Mouse (Mus musculus): ENCODE measurements at regions not wholly inside any gene's neighbourhood (a gene's known extent, or its start where the extent isn't known, plus 50 kb on each side); places are given as distances from the start of the nearest gene placed in this dataset.

DNA sequence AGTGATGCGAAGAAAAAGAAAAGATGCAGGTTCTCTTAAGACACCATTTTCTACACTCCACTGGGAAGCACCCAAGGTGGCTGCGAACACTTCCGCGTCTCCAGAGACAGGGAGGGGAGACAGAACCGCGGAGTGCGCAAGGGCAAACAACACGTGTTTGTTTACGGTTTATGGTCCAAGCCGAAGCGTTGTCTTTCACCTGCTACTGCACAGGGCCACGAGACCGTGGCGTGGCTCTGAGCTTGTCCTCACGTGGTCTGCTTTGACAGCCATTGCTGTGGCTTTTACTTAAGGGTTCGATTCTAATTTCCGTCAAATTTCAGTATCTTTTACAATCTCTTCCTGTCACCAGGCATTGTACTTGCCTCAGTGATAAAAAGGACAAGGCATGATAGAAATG lies 257.2 kb upstream of the Atp5g3 start:
- no peak for TF ChIP-seq CTCF (IDR thresholded peaks at IDR 0.05; ENCODE audit: low read depth)
- Histone ChIP-seq H3K36me3 (ENCODE audit: insufficient read depth, low read length) (no peaks in the 10 kb centered on the region), H3K27ac (no peak overlapping the region), H3K4me1 (ENCODE audit: insufficient read depth, low read length) (no peaks in the 10 kb centered on the region), H3K27me3 (ENCODE audit: insufficient read depth, low read length) (no peaks in the 10 kb centered on the region), H3K9me3 (ENCODE audit: low read length) (no peaks in the 10 kb centered on the region), H3K4me3 (ENCODE audit: low read length) (no peak overlapping the region), H3K9ac (replicated peaks; ENCODE audit: low read length) (no peak overlapping the region), H3K4me2 (ENCODE audit: low read depth, low read length) (no peak overlapping the region)
- DNase-seq (ENCODE audit: low spot score) (no peak), ATAC-seq (no peak)
- 88% methylated on average over 17 of the region's 17 CpGs for WGBS

- no peaks in the 10 kb centered on the region for H3K36me3 ChIP-seq (ENCODE audit: insufficient read depth, low read length)
- H3K4me2 ChIP-seq (ENCODE audit: low read depth, low read length), result no peak overlapping the region
- H3K4me3 ChIP-seq (ENCODE audit: low read length), result no peak overlapping the region
- no peak for TF ChIP-seq CTCF (IDR thresholded peaks at IDR 0.05; ENCODE audit: low read depth)
- no peak overlapping the region for H3K27ac ChIP-seq
- H3K9me3 ChIP-seq (ENCODE audit: low read length), result no peaks in the 10 kb centered on the region
- H3K4me1 ChIP-seq (ENCODE audit: insufficient read depth, low read length), result peaks cover 9% of the 10 kb centered on the region; the same call in 1 of the 2 replicates
- H3K9ac ChIP-seq (replicated peaks; ENCODE audit: low read length), result no peak overlapping the region
- ATAC-seq (no peak), DNase-seq (ENCODE audit: low spot score) (no peak)
- H3K27me3 ChIP-seq (ENCODE audit: insufficient read depth, low read length), result no peaks in the 10 kb centered on the region
- WGBS, result 76% methylated on average over 6 of the region's 6 CpGs
These were observed 242.9 kb upstream of the Atp5g3 start for GRCm38 (mm10) chr2:74154062-74154461.

- H3K4me2 ChIP-seq (ENCODE audit: low read depth, low read length), result peak overlapping the region; percentile 21; the same call in 1 of the 2 replicates
- no peak for TF ChIP-seq CTCF (IDR thresholded peaks at IDR 0.05; ENCODE audit: low read depth)
- ATAC-seq, result no peak
- H3K9ac ChIP-seq (replicated peaks; ENCODE audit: low read length), result no peak overlapping the region
- 38% methylated on average over 5 of the region's 5 CpGs for WGBS
- no peak for DNase-seq (ENCODE audit: low spot score)
- H3K9me3 ChIP-seq (ENCODE audit: low read length), result no peaks in the 10 kb centered on the region
- no peaks in the 10 kb centered on the region for H3K27me3 ChIP-seq (ENCODE audit: insufficient read depth, low read length)
- H3K4me3 ChIP-seq (ENCODE audit: low read length), result no peak overlapping the region
- H3K36me3 ChIP-seq (ENCODE audit: insufficient read depth, low read length), result no peaks in the 10 kb centered on the region
- no peak overlapping the region for H3K27ac ChIP-seq
- peaks cover 9% of the 10 kb centered on the region; the same call in 1 of the 2 replicates for H3K4me1 ChIP-seq (ENCODE audit: insufficient read depth, low read length)
These were observed 242.2 kb upstream of the Atp5g3 start for GRCm38 (mm10) chr2:74153247-74153850.

GRCm38 (mm10) chr2:74152534-74153246 lies 241.6 kb upstream of the Atp5g3 start:
- Histone ChIP-seq H3K27ac (no peak overlapping the region), H3K36me3 (ENCODE audit: insufficient read depth, low read length) (no peaks in the 10 kb centered on the region), H3K4me3 (ENCODE audit: low read length) (no peak overlapping the region), H3K4me1 (ENCODE audit: insufficient read depth, low read length) (peaks cover 9% of the 10 kb centered on the region; the same call in 1 of the 2 replicates), H3K27me3 (ENCODE audit: insufficient read depth, low read length) (no peaks in the 10 kb centered on the region), H3K9me3 (ENCODE audit: low read length) (no peaks in the 10 kb centered on the region), H3K4me2 (ENCODE audit: low read depth, low read length) (peak overlapping the region; percentile 21; the same call in 1 of the 2 replicates), H3K9ac (replicated peaks; ENCODE audit: low read length) (no peak overlapping the region)
- WGBS, result 18% methylated on average over 8 of the region's 8 CpGs
- ATAC-seq, result no peak
- TF ChIP-seq CTCF (IDR thresholded peaks at IDR 0.05; ENCODE audit: low read depth), result no peak
- peak; percentile 20 for DNase-seq (ENCODE audit: low spot score)

GRCm38 (mm10) chr2:74147193-74147592 lies 236.1 kb upstream of the Atp5g3 start:
- WGBS, result 64% methylated on average over 4 of the region's 4 CpGs
- H3K4me1 ChIP-seq (ENCODE audit: insufficient read depth, low read length), result no peaks in the 10 kb centered on the region
- H3K4me2 ChIP-seq (ENCODE audit: low read depth, low read length), result no peak overlapping the region
- no peak for ATAC-seq
- TF ChIP-seq CTCF (IDR thresholded peaks at IDR 0.05; ENCODE audit: low read depth), result no peak
- H3K27ac ChIP-seq, result no peak overlapping the region
- H3K9me3 ChIP-seq (ENCODE audit: low read length), result no peaks in the 10 kb centered on the region
- DNase-seq (ENCODE audit: low spot score), result no peak
- H3K36me3 ChIP-seq (ENCODE audit: insufficient read depth, low read length), result no peaks in the 10 kb centered on the region
- no peaks in the 10 kb centered on the region for H3K27me3 ChIP-seq (ENCODE audit: insufficient read depth, low read length)
- H3K4me3 ChIP-seq (ENCODE audit: low read length), result no peak overlapping the region
- no peak overlapping the region for H3K9ac ChIP-seq (replicated peaks; ENCODE audit: low read length)

DNA sequence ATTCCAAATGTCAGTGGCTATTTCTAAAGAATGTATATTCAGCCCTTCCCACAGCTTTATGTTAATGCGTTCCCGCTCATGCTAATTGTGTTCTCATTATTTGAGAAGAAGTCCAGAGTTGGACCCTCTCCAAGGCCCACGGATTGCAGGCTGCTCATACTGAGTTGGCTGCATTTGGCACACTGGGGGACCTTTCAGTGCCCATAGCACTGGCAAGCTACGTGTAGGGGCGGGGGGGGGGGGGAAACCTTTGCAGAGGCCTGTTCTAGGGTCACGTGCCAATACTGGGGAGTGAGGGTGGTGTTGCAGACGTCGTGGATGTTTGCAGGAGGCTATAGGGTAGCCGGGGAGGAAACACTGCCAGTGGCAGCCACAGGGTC lies 225.5 kb upstream of the Atp5g3 start:
- Histone ChIP-seq H3K4me1 (ENCODE audit: insufficient read depth, low read length) (0 out of 2 replicates have a peak, but pooled peaks cover 8% of the 10 kb centered on the region), H3K4me3 (ENCODE audit: low read length) (no peak overlapping the region), H3K27ac (no peak overlapping the region), H3K4me2 (ENCODE audit: low read depth, low read length) (peak overlapping the region; percentile 37), H3K9ac (replicated peaks; ENCODE audit: low read length) (no peak overlapping the region), H3K9me3 (ENCODE audit: low read length) (no peaks in the 10 kb centered on the region), H3K36me3 (ENCODE audit: insufficient read depth, low read length) (no peaks in the 10 kb centered on the region), H3K27me3 (ENCODE audit: insufficient read depth, low read length) (0 out of 2 replicates have a peak, but pooled peaks cover 2% of the 10 kb centered on the region)
- WGBS, result 12% methylated on average over 9 of the region's 9 CpGs
- peak; percentile 65; the same call in 1 of the 2 replicates for ATAC-seq
- no peak for TF ChIP-seq CTCF (IDR thresholded peaks at IDR 0.05; ENCODE audit: low read depth)
- peak; percentile 81 for DNase-seq (ENCODE audit: low spot score)

Data from hindbrain, postnatal 0 days (tissue).